9 mouse cellular contexts compared by ENCODE assay signal in genomic region chr3:97939626-97940510, GRCm38 (mm10). TPM values are rescaled to one million over a fixed set of nuclear protein-coding genes. Genes with fewer than 3 reads are reported as not detected.
DNase-seq lines count a peak whose midpoint lies in the region; ATAC-seq lines count a peak whose summit lies in the region.
"Had no signal": no experiment of that assay in that cellular context is flagged by ENCODE, and none has a peak within 500 bp of the region (broad histone marks: within the 10 kb centered on the region; RNA-seq: fewer than 3 reads in every experiment).

No protein-coding gene starts in this region.

- no peaks in the 10 kb centered on the region for H3K9me3 ChIP-seq in lung, embryonic 16.5 days (ENCODE audit: control insufficient read depth, low read length)
- no peaks in the 10 kb centered on the region for H3K9me3 ChIP-seq in forebrain, embryonic 15.5 days
- H3K9me3 ChIP-seq in limb, embryonic 15.5 days = no peaks in the 10 kb centered on the region
- no peaks in the 10 kb centered on the region for H3K9me3 ChIP-seq in stomach, embryonic 15.5 days

- H3K27ac ChIP-seq in lung, embryonic 16.5 days (ENCODE audit: low read length) = peak overlapping the region; percentile 88
- 0 out of 2 replicates have a peak overlapping the region, but pooled peaks have one; percentile 9 for H3K27ac ChIP-seq in forebrain, embryonic 15.5 days (replicated peaks)
- H3K27ac ChIP-seq in limb, embryonic 15.5 days = peak overlapping the region; percentile 38; the same call in 1 of the 2 replicates
- peak overlapping the region; percentile 77 for H3K27ac ChIP-seq in stomach, embryonic 15.5 days

- H3K9ac ChIP-seq in lung, embryonic 16.5 days (ENCODE audit: low read length) = no peak overlapping the region
- no peak overlapping the region for H3K9ac ChIP-seq in forebrain, embryonic 15.5 days (replicated peaks)
- H3K9ac ChIP-seq in limb, embryonic 15.5 days = no peak overlapping the region
- H3K9ac ChIP-seq in stomach, embryonic 15.5 days = no peak overlapping the region

- no peak overlapping the region for H3K4me2 ChIP-seq in lung, embryonic 16.5 days (ENCODE audit: low read depth, low read length)
- H3K4me2 ChIP-seq in forebrain, embryonic 15.5 days (replicated peaks) = no peak overlapping the region
- H3K4me2 ChIP-seq in limb, embryonic 15.5 days = no peak overlapping the region
- H3K4me2 ChIP-seq in stomach, embryonic 15.5 days = no peak overlapping the region

- peaks cover 44% of the 10 kb centered on the region for H3K4me1 ChIP-seq in lung, embryonic 16.5 days (replicated peaks; ENCODE audit: control insufficient read depth, insufficient read depth, low read length)
- peaks cover 47% of the 10 kb centered on the region for H3K4me1 ChIP-seq in forebrain, embryonic 15.5 days
- peaks cover 52% of the 10 kb centered on the region for H3K4me1 ChIP-seq in limb, embryonic 15.5 days
- H3K4me1 ChIP-seq in stomach, embryonic 15.5 days = peaks cover 38% of the 10 kb centered on the region

- no peak for DNase-seq in lung, postnatal 14 days
- no peak for DNase-seq in thymus, postnatal 25 days
- no peak for DNase-seq in cerebellum, adult 9-10 months
- DNase-seq: cerebellum, adult 11 months had no signal

- H3K36me3 ChIP-seq in lung, embryonic 16.5 days (ENCODE audit: control insufficient read depth, insufficient read depth, low read length) = no peaks in the 10 kb centered on the region
- H3K36me3 ChIP-seq in forebrain, embryonic 15.5 days = no peaks in the 10 kb centered on the region
- H3K36me3 ChIP-seq in limb, embryonic 15.5 days = no peaks in the 10 kb centered on the region
- H3K36me3 ChIP-seq in stomach, embryonic 15.5 days = no peaks in the 10 kb centered on the region

- H3K4me3 ChIP-seq in lung, embryonic 16.5 days (ENCODE audit: low read length) = no peak overlapping the region
- H3K4me3 ChIP-seq in forebrain, embryonic 15.5 days = no peak overlapping the region
- H3K4me3 ChIP-seq in limb, embryonic 15.5 days = no peak overlapping the region
- no peak overlapping the region for H3K4me3 ChIP-seq in stomach, embryonic 15.5 days (replicated peaks)

- H3K27me3 ChIP-seq in lung, embryonic 16.5 days (ENCODE audit: control insufficient read depth, insufficient read depth, low read depth, low read length) = no peaks in the 10 kb centered on the region
- H3K27me3 ChIP-seq in forebrain, embryonic 15.5 days = no peaks in the 10 kb centered on the region
- H3K27me3 ChIP-seq in limb, embryonic 15.5 days = no peaks in the 10 kb centered on the region
- H3K27me3 ChIP-seq in stomach, embryonic 15.5 days (replicated peaks) = no peaks in the 10 kb centered on the region

- peak; percentile 72 for ATAC-seq in lung, embryonic 16.5 days (ENCODE audit: low read depth)
- no peak for ATAC-seq in forebrain, embryonic 15.5 days (replicated peaks)
- ATAC-seq in limb, embryonic 15.5 days (ENCODE audit: insufficient number of reproducible peaks, low FRiP score, low TSS enrichment, low read depth) = no peak
- ATAC-seq in stomach, embryonic 15.5 days (ENCODE audit: insufficient read depth, low FRiP score, low read depth) = no peak
- ATAC-seq in erythroid progenitor cell, adult 5-6 weeks (replicated peaks; ENCODE audit: low FRiP score, poor library complexity, severe bottlenecking) = no peak

- 14% methylated on average over 10 of the region's 10 CpGs for WGBS in lung, embryonic 16.5 days
- WGBS in forebrain, embryonic 15.5 days = 6% methylated on average over 10 of the region's 10 CpGs
- WGBS in limb, embryonic 15.5 days = 29% methylated on average over 10 of the region's 10 CpGs
- 24% methylated on average over 10 of the region's 10 CpGs for WGBS in stomach, embryonic 15.5 days

RNA-seq across cellular contexts. Expression of gene Sec22b, which starts 38.9 kb away (rescaled TPM):
- 146 and 147 TPM in 2 replicates for polyA plus RNA-seq in lung, embryonic 16.5 days (2015; fragmentation: Nextera tagmentation; extraction: Ambion mirVana)
- 104 and 108 TPM in 2 replicates for polyA plus RNA-seq in forebrain, embryonic 15.5 days (2015; fragmentation: Nextera tagmentation; extraction: Ambion mirVana)
- 180 and 181 TPM in 2 replicates for polyA plus RNA-seq in limb, embryonic 15.5 days (2015; fragmentation: Nextera tagmentation; extraction: Ambion mirVana)
- 139 and 143 TPM in 2 replicates for polyA plus RNA-seq in stomach, embryonic 15.5 days (2015; fragmentation: Nextera tagmentation; extraction: Ambion mirVana)
- 23.5 and 38.2 TPM in 2 replicates for total RNA-seq in erythroid progenitor cell, adult 5-6 weeks (2015; ENCODE audit: low replicate concordance)
- 8.7 and 31.7 TPM in 2 replicates for total RNA-seq in erythroid progenitor cell, adult 5-6 weeks (2017; ENCODE audit: low replicate concordance)

RNA-seq across cellular contexts. Expression of gene Pde4dip, which starts 51.4 kb away (rescaled TPM):
- 18.4 and 18.9 TPM in 2 replicates for polyA plus RNA-seq in lung, embryonic 16.5 days (2015; fragmentation: Nextera tagmentation; extraction: Ambion mirVana)
- 67.6 and 73.1 TPM in 2 replicates for polyA plus RNA-seq in forebrain, embryonic 15.5 days (2015; fragmentation: Nextera tagmentation; extraction: Ambion mirVana)
- 33.6 and 48.9 TPM in 2 replicates for polyA plus RNA-seq in limb, embryonic 15.5 days (2015; fragmentation: Nextera tagmentation; extraction: Ambion mirVana)
- polyA plus RNA-seq in stomach, embryonic 15.5 days (2015; fragmentation: Nextera tagmentation; extraction: Ambion mirVana) = 21.3 and 24.0 TPM in 2 replicates
- 1.3 and 1.8 TPM in 2 replicates for total RNA-seq in erythroid progenitor cell, adult 5-6 weeks (2015; ENCODE audit: low replicate concordance)
- total RNA-seq in erythroid progenitor cell, adult 5-6 weeks (2017; ENCODE audit: low replicate concordance) = 1.8 and 2.3 TPM in 2 replicates

Comparison
In these comparisons a context has a peak if more than half of its experiments do, and no peak if none do; other contexts are left out.
1. H3K27ac ChIP-seq: peak in every context shown above with its lines; median percentile 88 in lung, embryonic 16.5 days; 77 in stomach, embryonic 15.5 days; 38 in limb, embryonic 15.5 days; 9 in forebrain, embryonic 15.5 days.